Mouse (Mus musculus) frontal cortex, adult (tissue): ENCODE measurements around the gene Clba1.

Source experiments
- ATAC-seq: cut with Nextera tagmentation; 2 replicates; pipeline ENCODE4 v1.9.2; 2017; ENCODE audit warnings: mild to moderate bottlenecking, moderate library complexity, mixed read lengths; ENCODE audit not compliant: low TSS enrichment

Gene Clba1

DNA sequence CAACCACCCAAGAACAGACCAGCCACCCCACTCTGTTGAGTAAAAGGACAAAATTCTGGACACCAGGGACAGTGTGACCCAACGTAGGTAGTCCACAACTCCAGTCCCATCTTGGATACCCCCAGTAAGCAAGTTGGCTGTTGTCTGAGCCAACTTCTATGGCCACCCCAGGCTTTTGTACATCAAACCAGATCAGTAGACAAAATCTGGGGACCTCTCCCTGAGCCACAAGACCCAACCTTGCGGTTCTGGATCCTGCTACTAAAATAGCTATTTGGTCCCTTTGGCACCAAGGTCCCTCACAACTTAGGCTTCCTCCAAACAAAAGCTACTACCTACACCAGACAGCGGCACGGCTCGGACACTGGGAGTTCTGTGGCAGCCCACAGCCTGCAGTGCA lies 13.7 kb upstream of the Clba1 start:
- ATAC-seq: no peak

- no peak for ATAC-seq
Observed at GRCm38 (mm10) chr12:112795466-112796104, 13.2 kb upstream of the Clba1 start.

- ATAC-seq: peak; percentile 8; the same call in 1 of the 2 replicates
Observed at GRCm38 (mm10) chr12:112796551-112797510, 11.9 kb upstream of the Clba1 start.

- peak; percentile 65; the same call in 1 of the 2 replicates for ATAC-seq
Observed at GRCm38 (mm10) chr12:112797672-112798331, 10.9 kb upstream of the Clba1 start.

- ATAC-seq: no peak
Observed at GRCm38 (mm10) chr12:112798332-112798681, 10.4 kb upstream of the Clba1 start.

DNA sequence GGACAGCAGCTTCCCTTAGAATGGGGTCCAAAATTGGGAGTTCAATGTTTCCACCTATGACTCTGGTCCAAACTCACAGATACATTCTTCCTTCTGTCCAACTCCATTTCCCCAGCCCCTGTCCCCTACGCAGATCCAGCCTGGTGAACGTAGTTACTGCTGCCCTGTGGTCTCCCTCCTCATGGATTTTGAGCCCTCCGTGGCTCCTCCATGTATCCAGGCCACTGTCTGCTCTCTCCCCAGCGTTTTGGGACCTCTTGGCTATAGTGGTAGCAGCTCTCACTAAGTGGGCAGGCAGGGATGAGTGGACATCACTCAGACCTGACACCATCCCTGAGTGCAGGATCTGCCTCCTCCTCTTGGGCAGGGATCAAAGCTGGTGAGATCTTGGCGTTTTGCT lies 10.0 kb upstream of the Clba1 start:
- ATAC-seq: no peak

GRCm38 (mm10) chr12:112799237-112799970 lies 9.3 kb upstream of the Clba1 start:
- no peak for ATAC-seq

GRCm38 (mm10) chr12:112800476-112800875 lies 8.3 kb upstream of the Clba1 start:
- no peak for ATAC-seq

- ATAC-seq: no peak
Observed at GRCm38 (mm10) chr12:112801864-112802846, 6.6 kb upstream of the Clba1 start, which contains the start of gene Ahnak2. Gene Ahnak2 (minus strand): TSS chr12:112802657.

DNA sequence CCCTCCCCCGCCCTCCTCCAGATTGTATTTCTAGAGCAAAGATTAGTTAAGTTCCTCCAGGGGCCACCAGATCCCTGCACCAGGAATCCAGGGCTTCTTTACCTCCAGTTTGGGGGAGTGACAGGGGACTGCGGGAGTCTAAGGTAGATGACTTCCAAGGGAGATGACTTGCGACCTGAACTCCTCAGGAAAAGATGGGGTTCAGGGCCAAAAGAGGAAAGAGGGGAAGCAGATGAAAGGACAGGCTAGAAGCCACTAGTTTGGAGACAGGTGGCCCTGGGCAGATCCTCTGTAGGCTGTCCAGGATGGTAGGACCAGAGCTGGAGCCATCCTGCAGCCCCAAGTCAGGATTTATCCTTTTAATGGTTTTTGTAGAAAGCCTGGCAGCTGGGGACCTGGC lies 5.8 kb upstream of the Clba1 start:
- no peak for ATAC-seq

GRCm38 (mm10) chr12:112804046-112804445 lies 4.7 kb upstream of the Clba1 start:
- ATAC-seq: no peak

- no peak for ATAC-seq
Observed at GRCm38 (mm10) chr12:112806044-112806443, 2.7 kb upstream of the Clba1 start.

- ATAC-seq: no peak
Observed at GRCm38 (mm10) chr12:112807796-112808195, 941 bp upstream of the Clba1 start.

GRCm38 (mm10) chr12:112808212-112808586 lies 538 bp upstream of the Clba1 start:
- ATAC-seq: peak; percentile 1; the same call in 1 of the 2 replicates

GRCm38 (mm10) chr12:112809641-112810040 lies 904 bp downstream of the Clba1 start:
- ATAC-seq: no peak

GRCm38 (mm10) chr12:112810092-112810885 lies 1.6 kb downstream of the Clba1 start:
- ATAC-seq: no peak

DNA sequence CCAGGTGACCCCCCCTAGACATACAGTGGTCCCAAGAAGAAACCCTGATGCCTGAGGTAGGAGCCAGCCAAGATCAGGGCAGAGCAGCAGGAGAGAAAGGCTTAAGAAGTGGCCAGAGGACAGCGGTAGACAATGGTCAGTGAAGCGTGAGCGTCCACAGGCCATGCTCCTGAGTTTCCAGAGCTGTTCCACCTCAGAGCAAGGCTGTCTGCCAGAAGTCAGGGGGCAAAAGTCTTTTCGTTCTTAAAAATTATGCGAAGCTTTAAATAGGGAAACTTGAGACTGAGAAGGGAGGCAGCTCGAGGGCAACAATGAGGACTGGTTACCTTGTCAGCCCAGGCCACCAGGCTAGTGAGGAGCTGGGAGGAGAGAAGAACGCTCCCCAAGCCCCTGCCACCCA lies 4.6 kb downstream of the Clba1 start:
- no peak for ATAC-seq

- no peak for ATAC-seq
Observed at GRCm38 (mm10) chr12:112814682-112815470, 6.1 kb downstream of the Clba1 start.

DNA sequence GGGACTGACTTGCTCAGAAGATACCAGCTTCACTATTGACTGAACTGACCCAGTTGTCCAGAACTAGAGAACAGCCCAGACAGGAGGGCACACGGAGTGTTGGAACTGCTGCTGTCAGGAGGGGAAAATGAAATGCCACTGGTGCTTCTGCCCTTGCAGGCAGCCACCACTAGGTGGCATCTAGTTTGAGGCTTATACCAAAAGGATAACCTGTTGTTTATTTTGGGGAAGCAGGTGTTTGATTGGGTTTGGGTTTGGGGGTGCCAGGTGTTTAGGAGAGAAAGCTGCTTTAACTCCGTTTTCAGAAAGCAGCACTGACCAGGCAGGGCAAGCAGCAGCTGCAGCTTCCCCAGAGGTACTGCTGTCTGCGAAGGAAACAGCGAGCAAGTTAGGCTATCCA lies 7.6 kb downstream of the Clba1 start:
- ATAC-seq: peak; percentile 53; the same call in 1 of the 2 replicates
